Mouse (Mus musculus) naive thymus-derived CD4-positive, alpha-beta T cell, adult 5 months (primary cell): ENCODE data around the gene Enox2. TPM values are rescaled to one million over a fixed set of nuclear protein-coding genes. Genes with fewer than 3 reads are reported as not detected.

Experiments
- polyA plus RNA-seq: library from polyadenylated mRNA; unstranded; fragments of 100-300 nt; shearing (Covaris generic); gene quantifications from one replicate; pipeline ENCODE4 v1.2.1, GENCODE M21; 2017

Enox2 gene
- polyA plus RNA-seq, result 7.5 TPM

GRCm38 (mm10) chrX:49287700-49288563 lies at the start of gene Enox2:
Gene Enox2 (minus strand): TSS chrX:49288259.

Other genes starting within 250 kb of the Enox2 start
- gene Arhgap36, start 175.7 kb upstream of the Enox2 start, polyA plus RNA-seq, result not detected